Mouse (Mus musculus) frontal cortex, postnatal 25 days (tissue): Measurements from ENCODE around the gene Brsk2.
"Not testable (repeated sequence)": the region's sequence is repeated elsewhere in the genome, so short reads cannot be mapped to it uniquely, and the experiment has no call there.

Experiments used
- DNase-seq, 2 experiments: peaks; one replicate each; pipeline ENCODE4 v3.0.0; 2022; ENCODE audit warnings: low spot score in 2 of 2

Brsk2 gene

GRCm38 (mm10) chr7:141948906-141949798, at the start of gene Brsk2:
TSS of gene Brsk2 (plus strand) at chr7:141949751.
- DNase-seq, result peak; percentile 95 to 96

- DNase-seq, result no peak
These were observed 47.7 kb upstream of the Brsk2 start for GRCm38 (mm10) chr7:141901825-141902224.

GRCm38 (mm10) chr7:141902269-141902729, 47.3 kb upstream of the Brsk2 start:
- peak; percentile 94 to 97 for DNase-seq

- peak; percentile 23 to 25 for DNase-seq
These were observed 46.8 kb upstream of the Brsk2 start for GRCm38 (mm10) chr7:141902791-141903190.

DNA sequence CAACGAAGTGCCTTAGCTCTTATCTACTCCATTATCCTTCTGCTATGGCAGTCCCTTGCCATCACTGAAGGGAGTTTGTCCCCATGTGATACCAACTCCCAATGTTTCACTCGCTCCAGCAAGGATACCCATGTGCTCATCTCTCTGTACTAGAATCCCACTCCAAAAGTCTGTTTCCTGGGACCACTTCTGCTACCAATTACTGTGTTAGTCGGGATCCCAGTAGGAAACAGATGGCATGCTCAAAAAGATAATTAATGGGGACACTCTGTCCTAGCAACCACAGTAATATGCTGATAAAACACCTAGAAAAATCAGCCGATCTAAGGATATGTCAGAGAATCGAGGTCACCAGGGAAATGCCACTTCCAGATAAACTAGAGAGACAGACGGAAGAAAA, 41.0 kb upstream of the Brsk2 start:
- no peak for DNase-seq

GRCm38 (mm10) chr7:141911305-141911704, 38.2 kb upstream of the Brsk2 start:
- DNase-seq, result no peak

DNA sequence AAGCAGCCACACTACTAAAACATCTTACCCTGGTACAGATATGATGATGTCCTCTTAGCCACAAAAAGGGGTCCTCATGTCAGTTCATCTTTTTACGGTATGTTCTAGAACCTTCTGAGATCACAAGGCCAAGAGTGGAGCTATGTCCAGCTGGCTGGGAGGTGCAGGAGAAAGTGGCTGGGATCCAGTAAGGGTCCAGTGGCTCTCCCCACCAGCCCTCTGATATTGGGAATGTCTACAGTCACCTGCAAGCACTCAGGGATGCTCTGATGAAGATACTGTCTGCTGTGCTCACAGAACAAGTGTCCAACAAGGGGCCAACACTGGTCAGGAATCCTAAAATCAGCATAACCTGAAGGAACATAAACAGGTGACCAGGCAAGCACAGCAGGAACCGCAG, 31.1 kb upstream of the Brsk2 start, which contains the start of gene Tollip:
TSS of gene Tollip (minus strand) at position 101 of the 400 bp plus-strand sequence.
- no peak for DNase-seq

DNA sequence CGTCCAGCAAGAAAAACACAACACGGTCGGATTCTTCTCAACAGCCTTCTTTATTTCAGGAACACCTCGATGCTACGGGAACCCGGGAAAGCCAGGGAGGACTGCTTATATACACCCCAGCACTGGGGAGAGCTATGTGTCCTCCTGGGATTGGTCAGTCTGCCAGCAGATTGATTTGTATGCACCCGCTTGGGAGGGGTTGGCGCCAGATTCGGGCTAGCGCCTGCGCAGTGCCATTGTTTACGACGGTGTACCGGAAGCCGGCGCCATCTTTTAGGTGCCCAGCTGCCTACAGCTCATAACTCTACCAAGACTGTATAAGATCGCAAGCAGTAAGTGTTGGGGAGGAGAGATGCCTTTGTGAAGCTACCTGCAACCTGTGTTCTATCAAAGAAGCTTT, 25.4 kb upstream of the Brsk2 start:
- not testable (repeated sequence) for DNase-seq

DNA sequence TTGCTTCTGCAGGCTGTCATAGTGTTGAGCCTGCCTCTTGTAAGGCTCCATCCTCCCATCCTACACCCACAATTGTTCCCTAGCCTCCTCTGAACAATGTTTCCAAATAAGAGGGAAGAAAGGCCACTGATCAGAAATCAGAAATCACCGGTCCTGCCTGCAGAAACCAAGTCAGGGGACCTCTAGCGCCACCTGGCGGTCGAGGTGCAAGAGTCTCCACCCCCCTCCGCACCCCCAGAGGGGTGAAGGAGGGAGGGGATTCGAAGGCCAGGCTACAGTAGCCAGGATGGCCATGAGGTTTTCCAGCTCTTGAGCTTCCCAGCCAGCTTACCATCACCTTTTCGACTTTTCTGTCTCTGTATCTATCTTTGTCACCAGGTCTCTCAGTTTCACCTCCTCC, 24.6 kb upstream of the Brsk2 start:
- peak; percentile 49 to 64 for DNase-seq

- DNase-seq, result peak in 1 of 2 experiments; percentile 51
These were observed 20.9 kb upstream of the Brsk2 start for GRCm38 (mm10) chr7:141928642-141929041.

- DNase-seq, result no peak
These were observed 15.2 kb upstream of the Brsk2 start for GRCm38 (mm10) chr7:141934128-141934898.

DNA sequence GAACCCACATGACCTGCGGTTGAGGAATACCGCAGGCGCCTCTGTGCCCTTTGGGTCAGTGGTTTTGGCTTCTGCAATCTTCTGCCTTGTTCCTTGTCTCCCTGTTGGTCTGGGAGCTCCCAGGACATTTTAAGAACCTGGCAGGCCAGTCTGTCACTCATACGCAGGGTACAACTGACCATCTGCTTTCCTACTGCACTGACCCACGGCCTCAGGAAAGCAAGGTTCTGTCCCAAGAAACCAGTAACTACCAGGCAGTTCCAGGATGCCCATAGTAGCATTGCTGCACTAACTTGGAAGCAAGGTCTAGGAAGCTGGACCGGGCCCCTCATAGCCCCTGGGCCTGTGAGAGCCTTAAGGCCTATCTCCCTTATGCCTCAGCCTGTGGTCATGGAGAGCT, 14.6 kb upstream of the Brsk2 start:
- no peak for DNase-seq

DNA sequence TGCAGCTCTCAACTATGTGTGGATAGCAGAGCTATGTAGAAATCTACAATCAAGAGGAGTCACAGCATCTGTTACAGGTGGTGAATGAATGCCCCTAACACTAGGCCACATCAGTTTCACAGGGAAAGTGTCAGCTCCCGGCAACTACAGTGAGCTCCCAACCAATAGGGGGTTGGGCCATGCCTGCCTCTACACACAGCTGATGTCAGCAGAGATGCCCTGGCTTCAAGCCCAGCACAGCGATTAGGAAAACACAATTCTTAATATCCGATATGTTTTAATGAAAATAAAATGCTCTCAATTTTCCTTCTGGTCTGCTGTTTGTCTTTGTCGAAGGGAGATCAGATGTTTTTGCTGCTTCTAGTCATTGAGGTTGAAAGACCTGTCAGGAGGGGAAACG, 6.1 kb upstream of the Brsk2 start:
- DNase-seq, result no peak

DNA sequence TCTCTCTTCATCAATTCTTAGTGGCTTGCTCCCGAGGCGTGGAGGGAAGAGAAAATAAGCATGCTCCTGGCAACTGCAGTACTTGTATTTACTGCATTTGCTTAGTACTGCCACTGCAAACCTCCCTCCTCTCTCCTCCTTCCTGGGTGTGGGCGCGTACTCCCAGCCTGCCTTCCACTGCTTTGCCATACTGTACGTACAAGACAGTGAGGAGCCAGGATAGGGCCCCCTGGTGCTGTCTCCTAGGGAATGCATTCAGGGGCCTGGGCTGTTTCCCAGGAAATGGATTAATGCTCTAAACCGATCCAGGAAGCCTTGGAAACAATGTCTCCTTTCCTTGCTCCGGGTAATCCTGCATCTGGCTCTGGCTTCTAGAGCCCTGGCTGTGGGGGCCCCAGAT, 3.6 kb upstream of the Brsk2 start:
- peak in 1 of 2 experiments; percentile 60 for DNase-seq

DNA sequence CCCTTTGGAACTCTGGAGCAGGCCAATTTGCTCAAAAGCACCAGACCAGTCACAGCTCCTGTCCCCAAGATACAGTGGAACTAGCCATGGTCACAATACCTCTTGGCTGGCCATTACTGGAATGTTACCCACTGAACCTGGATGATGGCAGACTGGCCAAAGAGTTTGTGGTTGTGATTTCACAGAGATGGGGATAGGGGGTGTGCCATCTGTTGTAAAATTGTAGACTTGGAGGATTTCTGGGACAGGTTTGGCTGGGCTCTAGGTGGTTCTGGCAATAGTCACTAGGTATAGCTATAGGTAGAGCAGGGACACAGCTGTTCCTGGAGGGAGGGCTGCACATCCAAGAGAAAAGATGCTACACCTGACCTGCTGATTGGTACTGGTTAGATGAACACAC, 2.0 kb upstream of the Brsk2 start:
- DNase-seq, result no peak

DNA sequence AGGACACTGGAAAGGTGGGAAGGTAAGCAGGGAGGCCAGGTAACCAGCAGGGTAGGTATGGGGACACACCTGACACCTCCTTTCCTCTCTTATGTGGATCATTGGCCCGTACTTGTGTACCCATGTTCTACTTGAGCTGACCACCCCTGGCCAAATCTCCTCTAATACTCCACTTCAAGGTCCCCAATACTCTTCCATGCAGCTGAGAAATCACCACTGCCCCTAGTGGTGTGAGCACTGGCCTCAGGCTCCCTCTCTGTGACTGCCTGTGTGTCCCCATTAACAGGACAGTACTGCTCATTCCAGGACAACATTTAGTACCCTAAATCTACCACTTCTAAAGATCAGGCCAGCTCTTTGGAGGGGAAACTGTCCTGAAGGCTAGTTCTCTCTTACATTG, 1.5 kb upstream of the Brsk2 start:
- DNase-seq, result no peak

- no peak for DNase-seq
These were observed 200 bp downstream of the Brsk2 start for GRCm38 (mm10) chr7:141949799-141950103.

DNA sequence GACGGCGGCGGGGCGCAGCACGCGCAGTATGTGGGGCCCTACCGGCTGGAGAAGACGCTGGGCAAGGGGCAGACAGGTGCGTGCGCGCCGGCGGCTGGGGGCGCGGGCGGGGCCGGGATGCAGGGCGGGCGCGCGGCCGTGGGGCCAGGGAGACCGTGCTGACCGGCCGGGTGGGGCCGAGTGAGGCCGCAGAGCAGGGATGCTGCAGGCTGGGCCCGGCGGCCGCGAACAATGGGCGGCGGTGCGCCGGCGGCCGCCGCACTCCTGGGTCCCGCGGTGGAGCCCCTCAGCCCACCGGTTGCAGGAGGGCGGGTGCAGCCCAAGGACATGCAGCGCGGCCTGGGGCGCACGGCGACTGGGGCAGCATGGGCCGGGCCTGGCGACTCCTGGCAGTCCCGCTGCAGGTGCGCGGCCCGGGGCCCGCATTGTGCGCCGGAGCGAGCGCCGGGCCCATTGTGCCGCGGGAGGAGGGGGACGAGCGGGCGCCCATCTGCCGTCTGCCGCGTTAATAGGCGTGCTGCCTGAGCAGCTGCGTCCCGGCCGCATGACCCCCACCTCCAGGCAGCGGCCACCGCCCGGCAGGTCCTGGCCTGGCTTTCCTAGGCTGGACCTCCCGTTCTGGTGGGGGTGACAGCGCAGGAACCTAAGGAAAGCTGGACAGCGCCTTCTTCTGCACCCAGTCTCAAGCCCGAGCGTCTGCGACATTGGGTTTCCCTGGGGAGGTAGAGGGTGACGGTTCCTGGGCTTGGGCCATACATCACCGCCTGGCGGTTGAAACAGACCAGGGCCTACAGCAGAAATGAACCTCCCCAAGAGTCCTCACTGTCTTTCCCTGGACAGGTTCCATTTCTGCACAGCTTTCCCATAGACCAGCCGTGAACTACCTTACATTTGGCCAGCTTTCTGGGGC, 808 bp downstream of the Brsk2 start:
- no peak for DNase-seq

DNA sequence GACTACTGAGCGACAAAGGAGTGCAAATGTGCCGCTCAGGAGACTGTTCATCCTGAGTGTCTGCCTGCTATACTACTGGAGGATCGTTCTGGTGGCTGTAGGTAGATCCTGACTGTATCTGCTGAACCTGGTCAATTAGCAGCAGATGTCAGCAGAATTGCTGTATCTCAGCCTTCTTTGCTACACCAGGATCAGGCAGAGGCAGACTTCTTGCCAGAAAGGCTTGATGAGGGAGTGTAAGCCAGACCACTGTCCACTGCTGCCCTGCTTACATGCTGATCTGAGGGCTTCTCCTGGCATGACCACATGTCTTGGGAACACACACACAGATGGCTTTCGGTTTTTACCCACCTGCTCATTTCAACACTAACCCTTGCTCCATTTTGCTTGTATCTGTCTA, 2.3 kb downstream of the Brsk2 start:
- DNase-seq, result no peak

GRCm38 (mm10) chr7:141952920-141953319, 3.4 kb downstream of the Brsk2 start:
- no peak for DNase-seq

GRCm38 (mm10) chr7:141953616-141954015, 4.1 kb downstream of the Brsk2 start:
- no peak for DNase-seq
